Mouse (Mus musculus) urinary bladder, adult 2 months (tissue): ENCODE measurements at regions not wholly inside any gene's neighbourhood (a gene's known extent, or its start where the extent isn't known, plus 50 kb on each side); places are given as distances from the start of the nearest gene placed in this dataset.

Experiments
- DNase-seq: peaks from one replicate; pipeline ENCODE4 v3.0.0; 2022; ENCODE audit warnings: low spot score

- DNase-seq, result no peak
These were observed 137.1 kb upstream of the Marcks start for GRCm38 (mm10) chr10:37275857-37276256.

GRCm38 (mm10) chr10:37275271-37275670 lies 136.6 kb upstream of the Marcks start:
- no peak for DNase-seq

- DNase-seq, result no peak
These were observed 133.2 kb upstream of the Marcks start for GRCm38 (mm10) chr10:37271967-37272366.

- DNase-seq, result no peak
These were observed 131.7 kb upstream of the Marcks start for GRCm38 (mm10) chr10:37270236-37271000.

- DNase-seq, result no peak
These were observed 128.2 kb upstream of the Marcks start for GRCm38 (mm10) chr10:37266909-37267308.

GRCm38 (mm10) chr10:37260791-37261488 lies 122.2 kb upstream of the Marcks start:
- DNase-seq, result no peak

GRCm38 (mm10) chr10:37259186-37259585 lies 120.5 kb upstream of the Marcks start:
- no peak for DNase-seq

- no peak for DNase-seq
These were observed 118.8 kb upstream of the Marcks start for GRCm38 (mm10) chr10:37257544-37257943.

GRCm38 (mm10) chr10:37250934-37251521 lies 112.3 kb upstream of the Marcks start:
- no peak for DNase-seq

- no peak for DNase-seq
These were observed 111.4 kb upstream of the Marcks start for GRCm38 (mm10) chr10:37250157-37250556.

- DNase-seq, result no peak
These were observed 110.8 kb upstream of the Marcks start for GRCm38 (mm10) chr10:37249511-37249910.

- DNase-seq, result no peak
These were observed 108.4 kb upstream of the Marcks start for GRCm38 (mm10) chr10:37247121-37247520.

GRCm38 (mm10) chr10:37243136-37243535 lies 104.4 kb upstream of the Marcks start:
- DNase-seq, result no peak

- DNase-seq, result no peak
These were observed 103.1 kb upstream of the Marcks start for GRCm38 (mm10) chr10:37241821-37242263.

GRCm38 (mm10) chr10:37240634-37241033 lies 101.9 kb upstream of the Marcks start:
- no peak for DNase-seq

- no peak for DNase-seq
These were observed 101.5 kb upstream of the Marcks start for GRCm38 (mm10) chr10:37240201-37240600.

GRCm38 (mm10) chr10:37236001-37236822 lies 97.5 kb upstream of the Marcks start:
- no peak for DNase-seq

- no peak for DNase-seq
These were observed 93.3 kb upstream of the Marcks start for GRCm38 (mm10) chr10:37231936-37232556.

GRCm38 (mm10) chr10:37231159-37231558 lies 92.4 kb upstream of the Marcks start:
- no peak for DNase-seq

- DNase-seq, result no peak
These were observed 89.2 kb upstream of the Marcks start for GRCm38 (mm10) chr10:37227889-37228288.

- no peak for DNase-seq
These were observed 83.0 kb upstream of the Marcks start for GRCm38 (mm10) chr10:37221730-37222129.
